Mouse (Mus musculus) forebrain, postnatal 0 days (tissue): ENCODE data around the gene Irs1. TPM values are rescaled to one million over a fixed set of nuclear protein-coding genes. Genes with fewer than 3 reads are reported as not detected.

Experiments used
- ATAC-seq: fragments of 200-750 bp; cut with Nextera tagmentation; 2 replicates; pipeline ENCODE4 v1.8.0; 2017; ENCODE audit warnings: mild to moderate bottlenecking, moderate library complexity
- DNase-seq: peaks from one replicate; pipeline ENCODE4 v3.0.0-alpha.2; 2015
- H3K27ac ChIP-seq: fragments of 300-500 bp; sonication (generic); 2 replicates; pipeline ENCODE4 v1.5.1; 2014; ENCODE audit warnings: low read depth, mild to moderate bottlenecking, antibody characterized with exemption, low read length, moderate library complexity, mixed read lengths
- H3K27me3 ChIP-seq: fragments of 300-500 bp; sonication (generic); 2 replicates; pipeline ENCODE4 v1.6.1; 2014; ENCODE audit warnings: mild to moderate bottlenecking, low read length, mixed read lengths; ENCODE audit not compliant: insufficient read depth
- H3K36me3 ChIP-seq: fragments of 300-500 bp; sonication (generic); 2 replicates; pipeline ENCODE4 v1.6.1; 2014; ENCODE audit warnings: mild to moderate bottlenecking, moderate library complexity; ENCODE audit not compliant: insufficient read depth
- H3K4me1 ChIP-seq: fragments of 300-500 bp; sonication (generic); 2 replicates; pipeline ENCODE4 v1.6.1; 2014; ENCODE audit warnings: antibody characterized with exemption; ENCODE audit not compliant: insufficient read depth
- H3K4me2 ChIP-seq: fragments of 300-500 bp; sonication (generic); 2 replicates; pipeline ENCODE4 v1.6.1; 2014; ENCODE audit warnings: low read depth, mild to moderate bottlenecking, moderate library complexity
- H3K4me3 ChIP-seq: fragments of 300-500 bp; sonication (generic); 2 replicates; pipeline ENCODE4 v1.5.1; 2014; ENCODE audit warnings: low read depth, low read length, mixed read lengths
- H3K9ac ChIP-seq: fragments of 300-500 bp; sonication (generic); 2 replicates; pipeline ENCODE4 v1.6.1; 2014; ENCODE audit warnings: mild to moderate bottlenecking
- H3K9me3 ChIP-seq: fragments of 300-500 bp; sonication (generic); 2 replicates; pipeline ENCODE4 v1.6.1; 2016; ENCODE audit warnings: low read length
- CTCF ChIP-seq: sonication (generic); IDR thresholded peaks from 2 replicates; pipeline ENCODE4 v1.5.1; 2016; ENCODE audit warnings: antibody characterized with exemption, control low read depth, low read depth
- WGBS: fragments of 180-500 bp; shearing (Covaris S2); extraction: QIAGEN DNeasy Blood & Tissue Kit; methylation state at CpG from one replicate; pipeline ENCODE4 v1.1.7; 2014; 5-methylcytosine and 5-hydroxymethylcytosine counted together
- polyA plus RNA-seq: library from polyadenylated mRNA; unstranded; fragments of >200 nt; fragmentation: Nextera tagmentation; extraction: Ambion mirVana; gene quantifications from 2 replicates; pipeline ENCODE4 v1.2.1, GENCODE M21; 2015
- total RNA-seq: library from RNA; depleted of rRNA; stranded (reverse); fragments of >200 nt; gene quantifications from 2 replicates; pipeline ENCODE4 v1.2.3, GENCODE M21; 2014

The Irs1 gene
- total and polyA plus RNA-seq, 2 experiments from 2014 or later = 4.4 to 45.3 TPM

DNA sequence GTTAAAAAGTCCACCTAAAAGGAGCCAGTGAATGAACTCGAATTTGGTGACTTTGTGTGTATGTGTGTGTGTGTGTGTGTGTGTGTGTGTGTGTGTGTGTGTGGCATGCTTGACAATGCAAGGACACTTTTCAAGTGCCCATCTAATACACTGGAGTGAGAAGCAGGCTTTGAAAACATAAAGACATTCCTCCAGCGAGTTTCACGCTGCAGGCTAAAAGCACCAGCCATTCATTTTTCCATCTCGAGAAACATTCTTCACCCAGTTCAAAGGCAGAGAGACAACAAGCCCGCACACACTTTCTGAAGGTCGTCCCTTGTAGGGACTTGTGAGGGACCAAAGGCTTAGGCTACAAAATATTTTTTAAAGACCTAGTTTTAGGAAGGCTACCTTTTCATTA, 17.7 kb downstream of the Irs1 start:
- no peak overlapping the region for H3K9ac ChIP-seq
- ATAC-seq = no peak

GRCm38 (mm10) chr1:82272231-82272630, 19.0 kb downstream of the Irs1 start:
- ATAC-seq = peak; percentile 66
- Histone ChIP-seq H3K4me1 (0 out of 2 replicates have a peak, but pooled peaks cover 3% of the 10 kb centered on the region), H3K9me3 (no peaks in the 10 kb centered on the region), H3K36me3 (no peaks in the 10 kb centered on the region), H3K4me3 (no peak overlapping the region), H3K9ac (no peak overlapping the region), H3K27ac (no peak overlapping the region), H3K27me3 (no peaks in the 10 kb centered on the region), H3K4me2 (no peak overlapping the region)
- no peak for DNase-seq
- 43% methylated on average over 5 of the region's 5 CpGs for WGBS
- no peak for TF ChIP-seq CTCF

More for the DNA sequence above, 17.7 kb downstream of the Irs1 start:
- no peak for TF ChIP-seq CTCF
- Histone ChIP-seq H3K36me3 (no peaks in the 10 kb centered on the region), H3K4me1 (0 out of 2 replicates have a peak, but pooled peaks cover 3% of the 10 kb centered on the region), H3K4me3 (no peak overlapping the region), H3K27me3 (no peaks in the 10 kb centered on the region), H3K9me3 (no peaks in the 10 kb centered on the region), H3K27ac (no peak overlapping the region), H3K4me2 (no peak overlapping the region)
- DNase-seq = no peak
- 11% methylated on average over 6 of the region's 6 CpGs for WGBS

DNA sequence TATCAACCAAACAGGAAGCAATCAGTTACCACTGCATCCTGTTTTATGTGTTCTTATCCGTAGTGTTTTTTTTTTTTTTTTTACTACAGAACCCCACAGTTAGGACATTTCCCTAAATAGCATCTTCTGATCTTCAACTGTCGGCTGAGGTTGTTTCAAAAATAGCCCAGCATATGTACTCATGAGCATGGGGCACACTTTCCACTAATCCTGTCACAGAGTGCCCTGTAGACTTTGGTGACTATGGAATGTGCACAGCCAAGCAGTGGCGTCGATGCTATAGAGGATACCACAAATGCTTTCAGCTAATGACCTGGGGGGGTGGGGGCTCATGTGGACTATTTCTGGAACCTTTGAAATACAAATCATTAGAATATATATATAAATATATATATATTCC, 23.7 kb downstream of the Irs1 start:
- Histone ChIP-seq H3K4me3 (no peak overlapping the region), H3K9me3 (no peaks in the 10 kb centered on the region), H3K27me3 (no peaks in the 10 kb centered on the region), H3K36me3 (no peaks in the 10 kb centered on the region), H3K4me2 (no peak overlapping the region), H3K27ac (no peak overlapping the region), H3K4me1 (no peaks in the 10 kb centered on the region), H3K9ac (no peak overlapping the region)
- TF ChIP-seq CTCF = no peak
- DNase-seq (no peak), ATAC-seq (no peak)
- 78% methylated on average over 4 of the region's 4 CpGs for WGBS

DNA sequence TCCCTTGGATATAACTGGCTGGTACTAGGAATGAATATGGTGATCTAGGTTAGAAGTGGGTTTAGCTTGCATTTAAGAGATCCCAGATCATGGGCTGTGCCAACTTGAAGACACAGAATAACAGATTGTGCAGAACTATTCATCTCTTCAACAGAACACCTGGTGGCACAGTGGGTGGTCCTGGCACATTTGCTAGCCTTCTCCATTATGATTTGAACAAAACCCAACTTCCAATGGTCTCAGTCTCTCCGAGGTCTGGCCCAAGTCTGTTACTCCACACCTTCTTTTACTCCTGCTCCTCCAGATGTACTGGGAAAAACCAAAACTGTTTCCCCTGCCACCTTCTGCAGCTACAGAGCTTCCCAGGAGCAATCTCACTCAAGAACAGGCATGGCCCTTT, 28.9 kb downstream of the Irs1 start:
- H3K27me3 ChIP-seq = no peaks in the 10 kb centered on the region
- 37% methylated on average over 1 of the region's 1 CpGs for WGBS
- no peaks in the 10 kb centered on the region for H3K9me3 ChIP-seq
- H3K36me3 ChIP-seq = no peaks in the 10 kb centered on the region
- H3K9ac ChIP-seq = no peak overlapping the region
- H3K27ac ChIP-seq = no peak overlapping the region
- ATAC-seq (no peak), DNase-seq (no peak)
- H3K4me3 ChIP-seq = no peak overlapping the region
- no peak overlapping the region for H3K4me2 ChIP-seq
- TF ChIP-seq CTCF = no peak
- 0 out of 2 replicates have a peak, but pooled peaks cover 5% of the 10 kb centered on the region for H3K4me1 ChIP-seq

DNA sequence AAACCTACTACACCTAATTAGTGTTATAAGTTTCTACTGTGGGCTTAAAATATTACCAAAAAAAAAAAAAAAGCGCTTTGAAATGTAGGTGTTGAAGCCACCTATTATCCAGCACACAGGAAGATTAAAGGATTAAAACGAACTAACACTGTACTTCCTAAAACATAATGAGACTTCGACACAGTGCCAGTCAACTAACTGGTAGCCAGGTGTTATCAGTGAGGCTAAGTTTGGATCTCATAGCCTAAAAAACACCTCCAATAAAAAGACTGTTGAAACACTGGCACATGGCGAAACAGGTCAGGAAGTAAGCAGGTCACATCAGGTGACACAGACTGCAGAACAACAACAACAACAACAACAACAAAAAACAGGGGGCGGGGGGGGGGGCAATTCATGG, 29.6 kb downstream of the Irs1 start:
- 56% methylated on average over 5 of the region's 5 CpGs for WGBS
- Histone ChIP-seq H3K9ac (no peak overlapping the region), H3K4me2 (no peak overlapping the region), H3K4me1 (0 out of 2 replicates have a peak, but pooled peaks cover 5% of the 10 kb centered on the region), H3K9me3 (no peaks in the 10 kb centered on the region), H3K27ac (no peak overlapping the region), H3K4me3 (no peak overlapping the region), H3K27me3 (no peaks in the 10 kb centered on the region), H3K36me3 (no peaks in the 10 kb centered on the region)
- DNase-seq = no peak
- TF ChIP-seq CTCF = no peak
- no peak for ATAC-seq

- ATAC-seq = peak; percentile 67
- Histone ChIP-seq H3K4me1 (0 out of 2 replicates have a peak, but pooled peaks cover 5% of the 10 kb centered on the region), H3K36me3 (no peaks in the 10 kb centered on the region), H3K9me3 (no peaks in the 10 kb centered on the region), H3K9ac (no peak overlapping the region), H3K27ac (no peak overlapping the region), H3K4me3 (no peak overlapping the region), H3K4me2 (no peak overlapping the region), H3K27me3 (no peaks in the 10 kb centered on the region)
- TF ChIP-seq CTCF = no peak
- 25% methylated on average over 9 of the region's 9 CpGs for WGBS
- peak; percentile 54 for DNase-seq
Measured at GRCm38 (mm10) chr1:82261053-82261618, 30.1 kb downstream of the Irs1 start.

- no peak for TF ChIP-seq CTCF
Measured at GRCm38 (mm10) chr1:82260055-82260454, 31.2 kb downstream of the Irs1 start.

More at GRCm38 (mm10) chr1:82260055-82260454, 31.2 kb downstream of the Irs1 start:
- Histone ChIP-seq H3K27me3 (no peaks in the 10 kb centered on the region), H3K9ac (no peak overlapping the region), H3K4me3 (no peak overlapping the region), H3K9me3 (no peaks in the 10 kb centered on the region), H3K4me1 (0 out of 2 replicates have a peak, but pooled peaks cover 5% of the 10 kb centered on the region), H3K36me3 (no peaks in the 10 kb centered on the region), H3K4me2 (no peak overlapping the region), H3K27ac (no peak overlapping the region)
- no peak for ATAC-seq
- DNase-seq = no peak
- 21% methylated on average over 3 of the region's 3 CpGs for WGBS
